Mouse (Mus musculus) spleen, postnatal 0 days (tissue): Measurements from ENCODE around the gene Tcte2. TPM values are rescaled to one million over a fixed set of nuclear protein-coding genes. Genes with fewer than 3 reads are reported as not detected.

Experiments used
- polyA plus RNA-seq: library from polyadenylated mRNA; unstranded; fragments of >200 nt; fragmentation: Nextera tagmentation; extraction: Ambion mirVana; gene quantifications from 2 replicates; pipeline ENCODE4 v1.2.1, GENCODE M21; 2015

Tcte2 gene
- 0.61 and 0.79 TPM in 2 replicates for polyA plus RNA-seq

GRCm38 (mm10) chr17:13761179-13761913 lies at the start of gene Tcte2:
Gene Tcte2, minus strand, starts transcription at chr17:13761825.

GRCm38 (mm10) chr17:13759853-13760627 lies 1.6 kb downstream of the Tcte2 start, which contains the start of gene Afdn:
Gene Afdn, plus strand, starts transcription at chr17:13760539.

Other genes with a start within 250 kb of the Tcte2 start
- gene Afdn, start 1.3 kb downstream of the Tcte2 start, polyA plus RNA-seq = 18.6 and 25.5 TPM in 2 replicates
- not detected in 2 replicates for gene Gm7168, start 186.5 kb upstream of the Tcte2 start, polyA plus RNA-seq
- not detected in 2 replicates for gene Gm7356, start 241.9 kb upstream of the Tcte2 start, polyA plus RNA-seq